Mouse (Mus musculus) urinary bladder, postnatal 25 days (tissue): ENCODE data around the gene Apoh.

ENCODE experiments used
- DNase-seq: peaks from one replicate; pipeline ENCODE4 v3.0.0; 2022; ENCODE audit warnings: low spot score

Apoh gene

DNA sequence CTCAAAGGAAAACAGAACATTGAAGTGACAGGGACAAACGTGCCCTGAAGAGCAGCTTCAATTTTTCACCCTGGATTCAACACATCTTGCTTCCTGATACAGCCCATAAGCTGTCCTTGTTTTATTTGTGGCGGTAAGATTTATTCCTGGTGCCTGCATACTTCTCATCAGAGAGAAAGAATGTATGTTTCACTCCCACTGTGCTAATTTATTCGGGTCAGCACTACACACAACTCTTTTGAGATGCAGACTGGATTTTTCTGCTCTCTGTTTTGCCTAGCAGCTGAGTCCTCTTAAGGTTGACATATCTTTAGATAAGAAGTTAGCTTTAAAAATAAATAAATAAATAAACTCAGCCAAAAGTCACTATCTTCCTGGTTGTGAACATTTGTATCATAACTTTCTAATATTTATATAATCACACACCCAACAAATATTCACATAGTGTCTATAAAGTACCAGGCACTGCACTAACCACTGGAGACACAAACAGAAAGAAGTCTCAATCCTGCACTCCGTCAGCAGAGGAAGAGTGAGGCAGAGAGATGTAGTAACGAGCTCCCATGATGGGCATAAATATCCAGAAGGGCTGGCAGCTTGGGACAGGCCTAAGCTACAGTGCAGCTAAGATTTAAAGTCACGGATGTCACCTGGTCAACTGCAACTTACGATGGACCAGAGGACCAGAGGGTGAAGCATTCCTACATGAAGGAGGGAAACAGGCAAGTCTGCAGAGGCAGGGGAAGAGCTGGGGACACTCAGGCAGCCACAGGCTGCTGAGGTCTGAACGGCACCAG lies 9.4 kb upstream of the Apoh start:
- no peak for DNase-seq

DNA sequence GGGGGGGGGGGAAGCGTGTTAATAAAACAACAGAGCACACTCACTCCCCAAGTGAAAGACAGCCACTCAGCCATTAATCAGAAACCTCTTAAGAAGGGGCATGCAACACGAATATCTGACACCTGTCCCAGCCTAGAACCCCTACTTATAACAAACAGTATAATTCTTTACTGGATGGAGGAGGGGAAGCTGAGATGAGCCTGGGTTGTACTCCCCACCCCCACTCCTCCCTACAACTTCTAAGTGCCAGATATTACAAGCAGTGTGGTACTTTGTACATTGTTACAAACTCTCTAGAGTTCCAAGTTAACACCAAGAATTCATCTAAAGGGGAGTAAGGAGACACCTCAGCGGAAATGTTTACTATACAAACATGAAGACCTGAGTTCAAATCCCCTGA lies 8.5 kb upstream of the Apoh start:
- DNase-seq = no peak

DNA sequence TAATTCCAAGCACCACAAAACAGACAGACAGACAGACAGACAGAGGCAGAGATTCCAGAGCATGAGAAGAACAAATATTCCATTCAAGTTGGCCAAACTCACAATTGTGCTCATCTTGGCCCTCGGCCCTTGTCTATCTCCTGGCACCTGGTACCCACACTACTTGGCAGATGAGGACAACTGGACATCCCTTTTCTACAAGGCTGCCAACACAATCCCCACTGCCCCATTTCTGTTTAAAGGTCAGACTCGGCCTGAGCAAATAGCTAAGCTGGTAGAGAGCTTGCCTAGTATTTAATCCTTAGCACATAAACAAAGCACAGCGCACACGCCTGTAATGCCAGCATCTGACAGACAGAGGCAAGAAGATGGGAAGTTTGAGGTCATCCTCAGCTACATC lies 7.6 kb upstream of the Apoh start:
- no peak for DNase-seq

DNA sequence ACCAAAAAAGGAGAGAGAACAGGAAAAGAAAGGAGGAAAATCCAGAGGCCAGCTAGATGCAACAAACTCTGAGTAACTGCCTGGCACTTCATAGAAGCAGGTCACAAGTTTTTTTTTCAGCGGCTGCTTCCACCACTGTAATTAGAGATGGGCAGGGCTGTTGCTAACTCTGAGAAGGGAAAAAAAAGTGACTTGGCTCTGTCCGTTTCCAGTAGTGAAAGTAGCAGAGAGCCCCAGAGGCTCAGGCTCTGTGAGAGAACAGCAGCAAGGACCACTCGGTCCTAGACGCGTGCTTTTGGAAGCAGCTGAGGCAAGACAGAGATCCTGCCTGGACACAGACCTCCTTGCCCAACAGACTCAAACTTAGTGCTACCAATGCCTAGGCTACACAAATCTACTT lies 6.7 kb upstream of the Apoh start:
- no peak for DNase-seq

DNA sequence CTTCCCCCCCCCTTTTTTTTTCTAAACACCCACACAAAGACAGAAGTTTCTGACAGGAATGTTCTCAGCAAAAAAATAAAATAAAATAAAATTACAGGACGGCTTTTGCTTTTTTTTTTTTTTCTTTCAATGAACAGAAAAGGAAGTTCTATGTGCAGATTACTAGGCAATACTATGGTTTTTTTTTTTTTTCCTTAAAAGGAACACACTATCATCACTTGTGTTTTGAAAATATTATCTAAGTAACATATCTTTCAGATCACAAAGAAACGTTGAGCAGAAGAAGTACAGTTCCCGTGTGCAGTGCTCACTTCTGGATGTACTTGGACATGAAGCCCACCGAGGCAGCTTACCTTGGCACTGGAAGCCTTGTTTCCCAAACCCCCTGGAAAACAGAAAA lies 2.9 kb upstream of the Apoh start:
- DNase-seq = no peak

DNA sequence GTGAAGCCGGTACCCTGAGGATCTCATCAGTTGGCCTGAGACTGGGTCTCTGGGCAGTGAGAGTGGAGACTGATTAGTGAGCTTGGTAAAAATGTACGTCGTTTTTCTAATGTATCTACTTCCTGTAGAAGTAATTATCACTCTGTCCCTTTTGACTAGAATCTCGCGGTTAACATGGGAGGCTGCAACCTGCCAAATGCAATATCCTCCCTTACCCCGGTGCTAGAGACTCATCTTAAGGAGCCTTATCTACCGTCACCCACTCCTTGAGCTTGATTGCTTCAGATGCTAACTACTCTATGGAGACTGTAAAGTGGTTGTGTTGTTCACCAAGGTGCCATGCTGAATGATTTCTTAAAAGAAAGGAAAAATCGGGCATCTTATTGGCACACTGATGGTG lies 1.4 kb upstream of the Apoh start:
- no peak for DNase-seq

DNA sequence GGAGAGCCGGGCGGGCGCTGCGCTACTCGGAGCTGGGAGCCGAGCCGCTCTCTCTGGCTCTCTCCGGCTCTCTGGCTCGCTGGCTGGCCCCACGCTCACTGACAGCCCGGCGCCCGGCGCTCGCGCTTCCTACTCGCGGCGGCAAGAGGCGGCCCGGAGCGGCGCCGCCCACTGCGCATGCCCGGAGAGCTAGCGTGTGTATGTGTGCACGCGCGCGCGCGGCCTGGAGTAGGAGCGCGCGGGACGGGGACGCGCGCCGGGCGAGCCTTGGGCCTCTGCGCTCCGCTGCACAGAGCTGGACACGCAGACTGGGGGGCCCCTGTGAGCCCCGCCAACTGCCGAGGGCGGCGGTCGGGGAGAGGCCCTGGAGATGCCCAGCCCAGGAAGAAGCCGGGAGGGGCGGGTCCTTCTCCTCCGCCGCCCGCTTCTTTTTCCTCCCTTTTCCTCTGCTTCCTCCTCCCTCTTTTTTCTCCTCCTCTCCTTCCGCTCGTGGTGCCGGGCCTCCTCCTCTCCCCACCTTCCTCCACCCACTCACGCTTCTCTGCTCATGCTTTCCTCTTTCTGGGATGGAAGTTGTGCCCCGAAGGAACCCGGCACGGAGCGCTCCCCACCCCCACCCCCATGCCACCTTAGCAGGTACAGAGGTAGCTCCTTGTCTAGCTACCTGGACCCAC lies 772 bp downstream of the Apoh start, which contains the start of gene Prkca:
Gene Prkca, minus strand, starts transcription at position 140 of the 674 bp plus-strand sequence.
- DNase-seq = peak; percentile 96

DNA sequence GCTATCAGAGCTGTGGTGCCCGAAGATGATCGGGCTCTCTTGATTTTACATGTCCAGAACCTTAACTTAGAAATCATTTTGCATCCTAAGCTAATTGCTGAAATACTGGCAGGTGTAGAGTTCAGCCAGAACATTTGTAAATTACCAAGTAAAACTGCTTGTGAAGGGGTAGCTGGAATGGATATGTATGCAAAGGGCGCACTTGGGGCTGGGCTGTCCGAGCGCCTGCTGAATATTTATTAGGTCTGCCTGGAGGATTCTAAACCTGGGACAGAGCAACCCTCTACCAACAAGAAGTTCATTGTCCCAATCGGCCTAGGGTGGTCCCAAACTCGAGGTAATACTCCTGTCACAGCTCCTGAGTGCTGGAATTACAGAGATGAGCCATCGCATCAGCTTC lies 1.6 kb downstream of the Apoh start:
- DNase-seq = no peak

DNA sequence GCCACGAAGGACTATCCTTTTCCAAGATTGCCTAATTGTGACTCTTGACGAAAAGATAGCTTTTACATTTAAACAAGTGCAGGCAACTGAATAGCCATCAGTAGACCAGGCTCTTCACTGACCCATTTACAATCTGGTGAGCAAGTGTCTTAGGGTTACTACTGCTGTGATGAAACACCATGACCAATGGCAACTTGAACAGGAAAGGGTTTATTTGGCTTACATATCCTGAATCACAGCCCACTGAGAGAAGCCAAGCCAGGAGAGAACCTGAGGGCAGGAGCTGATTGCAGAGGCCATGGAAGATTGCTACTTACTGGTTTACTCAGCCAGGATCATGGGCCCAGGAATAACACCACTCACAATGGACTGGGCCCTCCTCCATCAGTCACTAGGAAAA lies 2.2 kb downstream of the Apoh start:
- DNase-seq = no peak

DNA sequence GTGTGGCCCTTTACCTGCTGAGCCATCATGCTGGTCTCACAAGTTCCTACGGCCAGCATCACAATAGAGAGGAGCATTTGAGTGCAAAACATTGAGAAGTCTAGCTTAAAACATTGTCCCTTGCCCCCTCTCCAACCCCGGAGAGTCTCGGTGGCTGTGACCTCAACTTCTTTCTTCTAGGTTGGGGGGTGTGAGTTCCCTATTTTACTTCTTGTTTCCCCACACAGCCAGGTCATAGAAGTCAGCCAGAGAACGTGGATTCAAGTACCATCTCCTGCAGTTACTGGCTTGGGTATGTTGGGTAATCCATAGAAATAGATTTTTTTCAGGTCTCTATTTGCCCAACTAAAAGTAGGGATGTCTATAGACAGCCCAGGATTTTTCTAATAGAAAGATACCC lies 7.6 kb downstream of the Apoh start:
- no peak for DNase-seq

DNA sequence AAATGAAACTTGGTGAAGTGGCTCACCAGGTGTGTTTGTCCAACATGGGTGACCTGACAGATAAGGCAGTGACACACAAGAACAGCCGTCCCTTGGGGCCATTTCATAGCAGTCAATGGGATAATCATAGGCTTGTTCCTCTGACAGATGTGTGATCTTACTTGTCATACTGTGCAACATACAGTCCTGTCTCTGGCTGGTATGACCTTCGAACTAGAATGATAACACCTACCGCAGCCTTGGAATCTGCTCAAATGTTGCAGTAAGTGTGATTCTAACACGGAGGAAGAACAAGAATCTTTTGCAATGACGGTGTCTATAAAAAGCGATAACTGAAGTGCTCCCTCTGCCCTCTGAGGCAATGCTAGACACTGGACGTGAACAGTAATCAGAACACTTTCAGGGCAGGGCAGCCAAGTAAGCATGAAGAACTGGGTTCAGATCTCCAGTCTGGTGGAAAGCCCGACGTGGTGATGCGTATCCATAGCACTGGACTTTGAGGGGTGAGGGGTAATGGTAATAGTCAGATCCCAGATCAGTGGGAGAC lies 9.8 kb downstream of the Apoh start:
- DNase-seq = no peak

DNA sequence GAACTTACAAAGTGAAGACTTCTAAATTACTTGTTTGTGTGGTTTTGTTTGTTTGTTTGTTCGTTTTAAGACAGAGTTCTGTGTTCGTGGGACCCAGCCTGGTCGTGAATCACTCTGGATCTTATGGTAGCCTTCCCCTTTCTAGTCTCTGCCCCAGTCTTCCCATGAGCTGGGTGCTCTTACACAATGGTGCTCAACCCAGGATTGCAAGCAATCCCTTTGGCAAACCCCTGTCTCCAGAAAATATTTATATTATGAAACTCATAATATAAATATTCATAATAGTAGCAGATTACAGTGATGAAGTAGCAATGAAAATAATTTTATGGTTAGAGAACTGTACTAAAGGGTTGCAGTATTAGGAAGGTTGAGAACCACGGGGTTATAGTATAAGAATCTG lies 12.9 kb downstream of the Apoh start:
- DNase-seq = no peak

DNA sequence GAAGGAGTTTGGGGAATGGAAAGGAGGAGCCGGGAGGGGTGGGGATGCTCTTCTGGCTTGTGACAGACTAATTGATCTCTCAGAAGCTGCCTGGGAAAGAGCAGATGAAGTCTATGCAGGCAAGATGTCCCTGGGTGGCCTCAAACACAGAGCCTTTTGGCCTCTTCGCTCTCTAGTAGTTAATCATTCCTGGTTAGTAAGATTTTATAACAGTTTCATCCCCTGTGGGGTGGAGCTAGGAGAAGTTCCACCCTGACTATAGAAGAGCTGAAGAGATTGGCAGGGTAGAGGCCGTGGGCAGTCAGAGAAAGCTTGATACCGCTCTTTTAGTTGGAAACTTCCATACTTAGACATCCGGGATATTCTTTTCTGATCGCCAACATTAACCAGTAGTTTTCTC lies 15.8 kb downstream of the Apoh start:
- DNase-seq = no peak

DNA sequence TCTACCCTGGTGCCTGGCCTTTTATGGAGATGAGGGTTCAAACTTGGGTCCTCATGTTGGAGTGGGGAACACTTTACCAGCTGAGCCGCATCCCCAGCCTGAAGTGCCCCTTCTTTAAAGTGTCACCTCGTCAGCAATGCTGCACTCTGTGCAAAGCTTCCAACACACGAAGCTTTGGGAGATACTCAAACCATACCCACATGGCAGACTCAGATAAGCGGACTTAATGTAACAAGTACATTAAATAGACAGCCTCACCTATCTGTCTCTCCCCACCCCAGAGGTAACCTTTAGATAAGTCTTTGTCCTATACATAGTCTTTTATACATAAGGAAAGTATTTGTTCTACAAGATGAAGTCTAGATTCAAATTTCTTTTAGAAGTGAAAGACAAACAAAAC lies 17.8 kb downstream of the Apoh start:
- no peak for DNase-seq

DNA sequence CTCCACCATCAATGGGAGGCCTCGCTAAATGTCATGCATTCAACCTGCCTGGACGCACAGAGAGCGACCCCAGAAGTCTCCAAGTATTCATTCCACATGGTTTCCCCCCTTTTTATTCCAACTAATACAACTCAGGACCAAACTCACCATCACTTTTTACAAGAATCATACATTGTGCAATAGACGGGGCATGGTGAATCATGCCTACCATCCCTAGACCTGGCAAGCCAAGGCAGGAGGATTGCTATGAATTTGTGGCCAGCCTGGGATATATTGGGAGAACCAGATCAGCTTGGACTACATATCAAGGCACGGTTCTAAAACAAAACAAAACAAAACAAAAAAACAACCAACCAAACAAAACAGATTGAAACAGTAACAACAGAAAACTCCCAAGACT lies 19.8 kb downstream of the Apoh start:
- DNase-seq = no peak

DNA sequence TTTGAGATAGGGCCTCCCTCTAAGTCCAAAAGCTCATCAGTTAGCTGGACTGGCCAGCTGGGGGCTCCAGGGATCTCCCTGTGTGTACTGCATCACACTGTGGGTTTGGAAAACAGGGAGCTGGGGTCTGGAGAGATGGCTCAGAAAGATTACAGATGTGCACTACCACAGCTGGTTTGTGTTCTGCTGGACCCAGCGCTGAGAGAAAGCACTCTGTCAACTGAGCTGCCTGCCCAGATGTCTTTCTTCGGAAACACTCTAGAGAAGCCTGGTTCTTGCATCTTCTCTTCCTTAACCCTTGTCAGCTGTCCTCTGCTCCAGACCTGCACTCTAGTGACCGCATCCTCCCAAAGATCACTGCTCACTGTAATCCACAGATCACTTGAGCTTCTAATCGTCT lies 20.8 kb downstream of the Apoh start:
- DNase-seq = no peak

DNA sequence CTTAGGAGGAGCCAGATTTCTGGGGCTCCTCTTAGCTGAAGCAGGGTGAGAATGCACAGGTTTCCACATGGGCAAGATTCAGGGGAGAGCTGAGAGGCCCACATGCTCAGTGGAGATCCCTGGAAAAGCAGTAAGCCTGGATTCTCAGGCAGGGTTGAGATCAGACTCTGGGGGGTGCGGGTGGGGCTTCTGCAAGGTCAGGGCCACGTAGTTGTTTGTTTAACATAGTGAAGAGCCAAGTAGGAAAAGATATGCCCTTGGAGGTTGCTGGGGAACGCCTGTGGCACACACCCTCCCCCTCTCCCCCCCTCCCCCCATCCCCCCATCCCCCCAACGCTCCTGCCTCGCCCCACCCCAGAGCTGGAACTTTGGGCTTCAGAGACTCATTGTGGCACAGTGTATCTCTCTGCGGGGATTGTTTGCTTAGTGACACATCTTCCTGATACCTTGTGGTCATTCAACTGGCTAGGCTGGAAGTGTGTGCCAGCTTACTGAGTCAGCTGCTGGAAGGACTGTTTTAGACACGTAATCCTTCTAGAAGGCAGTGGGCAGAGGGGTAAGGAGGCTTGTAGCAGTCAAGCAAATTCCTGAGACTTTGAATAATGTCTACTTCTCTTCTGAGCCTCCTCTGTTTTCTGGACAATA lies 21.9 kb downstream of the Apoh start:
- peak; percentile 47 for DNase-seq

DNA sequence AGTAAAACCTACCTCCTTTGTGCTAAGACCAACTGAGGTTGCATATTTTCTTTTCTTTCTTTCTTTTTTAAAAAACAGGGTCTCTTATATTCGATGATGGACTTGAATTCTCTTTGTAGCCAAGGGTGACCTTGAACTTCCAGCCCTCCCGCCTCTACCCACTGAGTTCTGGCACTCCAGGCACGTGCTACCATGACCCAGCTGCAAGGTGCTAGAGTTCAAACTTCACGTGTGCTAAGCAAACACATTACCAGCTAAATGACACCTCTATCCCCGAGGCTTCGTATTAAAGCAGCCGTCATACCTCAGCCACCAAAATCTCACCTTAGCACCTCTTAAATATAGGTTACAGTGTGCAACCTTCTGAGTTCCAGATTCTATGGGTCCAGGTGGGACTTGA lies 22.4 kb downstream of the Apoh start:
- DNase-seq = no peak

DNA sequence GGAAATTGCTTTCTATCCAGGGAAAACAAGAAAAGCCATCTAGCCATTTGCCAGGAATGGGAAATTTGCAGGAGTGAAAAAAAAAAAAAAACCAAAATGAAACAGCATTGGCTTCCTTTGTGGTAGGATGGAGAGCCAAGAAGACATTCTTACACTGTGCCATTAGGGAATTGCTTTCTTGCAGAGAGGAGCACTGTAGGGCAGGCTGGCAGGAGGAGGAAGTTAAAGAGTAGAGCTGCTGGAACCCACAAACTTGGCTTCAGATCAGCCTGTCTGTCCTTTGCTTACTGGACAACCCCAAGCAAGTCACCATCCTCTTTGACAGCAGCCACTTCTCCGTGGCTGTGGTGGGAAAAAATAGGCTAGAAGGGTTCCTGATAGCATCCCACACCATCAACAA lies 23.9 kb downstream of the Apoh start:
- no peak for DNase-seq

DNA sequence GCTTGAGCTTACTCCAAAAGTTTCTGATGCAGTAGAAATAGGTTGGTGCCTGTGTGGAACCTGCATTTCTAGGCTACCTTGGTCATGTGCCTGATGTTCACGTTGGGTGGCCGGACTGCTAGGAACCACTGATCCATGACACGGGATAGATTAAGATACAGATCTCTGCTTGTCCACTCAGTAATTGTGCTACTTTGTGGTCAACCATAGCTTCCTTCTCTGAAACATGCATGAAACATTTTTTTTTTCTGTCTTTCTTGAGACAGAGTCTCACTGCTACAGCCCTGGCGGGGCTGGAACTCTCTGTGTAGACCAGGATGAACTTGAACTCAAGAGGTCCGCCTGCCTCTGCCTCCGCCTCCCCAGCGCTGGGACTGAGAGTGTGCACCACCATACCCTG lies 33.7 kb downstream of the Apoh start:
- DNase-seq = no peak

DNA sequence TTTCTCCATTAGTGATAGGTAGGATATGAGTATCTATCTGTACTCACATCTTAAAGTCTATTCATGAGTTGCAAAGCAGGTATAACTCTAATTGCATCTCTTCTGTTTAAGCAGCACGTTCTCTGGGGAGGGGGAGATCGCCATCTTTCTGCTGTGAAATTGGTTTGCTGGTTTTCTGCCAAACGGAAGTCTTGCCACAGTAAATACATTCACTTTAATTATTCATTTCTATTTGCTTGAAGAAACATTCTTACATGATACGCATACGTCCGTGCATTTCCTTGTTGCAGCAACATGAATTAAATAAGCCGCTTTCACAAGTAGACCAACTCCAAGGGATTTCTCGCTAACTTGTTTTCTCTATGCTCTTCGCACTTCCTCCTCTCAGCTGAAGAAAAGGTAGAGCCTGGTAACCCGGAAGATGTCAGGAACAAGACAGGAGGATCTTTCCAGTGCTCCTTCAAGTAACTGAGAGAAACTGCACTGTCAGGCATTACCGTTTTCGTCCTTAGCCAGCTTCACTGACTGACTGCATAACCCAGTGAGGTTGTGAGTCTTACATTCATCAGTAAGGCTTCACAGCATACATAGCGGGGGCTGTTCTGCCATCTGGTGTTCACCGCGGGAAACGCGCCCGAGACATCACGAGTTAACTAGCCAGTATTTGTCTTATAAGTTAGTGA lies 34.7 kb downstream of the Apoh start:
- DNase-seq = peak; percentile 72

DNA sequence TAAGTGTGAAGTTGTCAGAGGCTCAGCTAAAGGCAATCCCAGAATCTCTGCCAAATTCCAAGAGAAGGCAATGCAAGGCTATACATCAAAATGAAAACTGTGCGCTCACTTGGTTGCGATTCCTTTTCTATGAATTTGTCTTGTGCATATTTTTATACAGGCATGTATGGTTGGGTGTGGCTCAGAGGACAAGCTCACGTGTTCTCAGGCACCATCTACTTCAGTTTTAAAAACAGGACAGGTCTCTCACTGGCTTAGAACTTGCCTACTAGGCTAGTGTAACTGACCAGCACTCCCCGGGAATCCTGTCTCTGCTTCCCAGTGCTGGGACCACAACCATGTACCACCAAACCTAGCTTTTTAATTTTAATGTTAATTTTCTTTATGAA lies 35.2 kb downstream of the Apoh start:
- DNase-seq = no peak

DNA sequence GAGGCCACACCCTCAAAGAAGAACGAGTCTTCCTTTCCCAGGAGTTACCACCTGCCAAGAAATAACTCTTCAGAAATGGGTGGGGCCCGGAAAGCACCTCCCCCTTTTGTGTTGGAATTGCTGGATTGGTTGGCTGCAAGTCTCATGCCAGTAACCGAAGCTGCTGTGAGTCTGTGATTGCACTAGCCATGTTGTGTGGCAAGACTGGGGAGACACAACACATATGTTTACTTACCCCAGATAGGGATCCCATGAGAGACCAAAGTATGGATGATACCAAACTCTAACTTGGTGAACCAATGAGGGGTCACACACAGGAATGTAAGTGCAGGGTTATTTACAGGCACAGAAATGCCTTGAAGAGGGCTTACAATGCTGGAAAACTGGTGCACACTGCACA lies 39.5 kb downstream of the Apoh start:
- no peak for DNase-seq
